Mouse (Mus musculus) adrenal gland, adult 8-10 months (tissue): Measurements from ENCODE around the gene Tmem51. TPM values are rescaled to one million over a fixed set of nuclear protein-coding genes. Genes with fewer than 3 reads are reported as not detected.

ENCODE experiments used
- DNase-seq: peaks from one replicate; pipeline ENCODE4 v3.0.0; 2022
- total RNA-seq, 4 experiments: library from RNA; stranded (reverse); gene quantifications; 2 replicates each; pipeline ENCODE4 v1.2.4; 2022

Tmem51 gene
- 1 to 10 TPM; 3.6 to 5.7 (median 4.7) TPM for total RNA-seq

- peak; percentile 31 for DNase-seq
These were observed at the start of gene Tmem51 for GRCm38 (mm10) chr4:142084131-142084899. Gene Tmem51 (minus strand): TSS chr4:142084304.

- no peak for DNase-seq
These were observed 46.1 kb upstream of the Tmem51 start for GRCm38 (mm10) chr4:142130162-142130561.

GRCm38 (mm10) chr4:142127275-142127788 lies 43.2 kb upstream of the Tmem51 start:
- DNase-seq, result no peak

GRCm38 (mm10) chr4:142126641-142127274 lies 42.7 kb upstream of the Tmem51 start:
- DNase-seq, result no peak

- no peak for DNase-seq
These were observed 37.1 kb upstream of the Tmem51 start for GRCm38 (mm10) chr4:142121164-142121563.

- no peak for DNase-seq
These were observed 34.4 kb upstream of the Tmem51 start for GRCm38 (mm10) chr4:142118522-142118921.

- DNase-seq, result no peak
These were observed 33.9 kb upstream of the Tmem51 start for GRCm38 (mm10) chr4:142117993-142118392.

GRCm38 (mm10) chr4:142113306-142113705 lies 29.2 kb upstream of the Tmem51 start:
- DNase-seq, result no peak

- DNase-seq, result no peak
These were observed 19.1 kb upstream of the Tmem51 start for GRCm38 (mm10) chr4:142103081-142103671.

GRCm38 (mm10) chr4:142098303-142098702 lies 14.2 kb upstream of the Tmem51 start:
- peak; percentile 78 for DNase-seq

- DNase-seq, result peak; percentile 53
These were observed 13.8 kb upstream of the Tmem51 start for GRCm38 (mm10) chr4:142097871-142098270.

- DNase-seq, result peak; percentile 89
These were observed 11.6 kb upstream of the Tmem51 start for GRCm38 (mm10) chr4:142095513-142096241.

GRCm38 (mm10) chr4:142094386-142094785 lies 10.3 kb upstream of the Tmem51 start:
- DNase-seq, result no peak

GRCm38 (mm10) chr4:142091100-142091499 lies 7.0 kb upstream of the Tmem51 start:
- DNase-seq, result no peak

- DNase-seq, result no peak
These were observed 5.9 kb upstream of the Tmem51 start for GRCm38 (mm10) chr4:142089966-142090365.

- DNase-seq, result no peak
These were observed 4.7 kb upstream of the Tmem51 start for GRCm38 (mm10) chr4:142088836-142089235.

- DNase-seq, result no peak
These were observed 4.3 kb upstream of the Tmem51 start for GRCm38 (mm10) chr4:142088409-142088808.

GRCm38 (mm10) chr4:142084936-142085563 lies 946 bp upstream of the Tmem51 start:
- DNase-seq, result no peak

- DNase-seq, result peak; percentile 67
These were observed 358 bp downstream of the Tmem51 start for GRCm38 (mm10) chr4:142083762-142084130.

GRCm38 (mm10) chr4:142083193-142083592 lies 911 bp downstream of the Tmem51 start:
- DNase-seq, result no peak

- DNase-seq, result no peak
These were observed 1.4 kb downstream of the Tmem51 start for GRCm38 (mm10) chr4:142082703-142083102.

- peak; percentile 38 for DNase-seq
These were observed 2.3 kb downstream of the Tmem51 start for GRCm38 (mm10) chr4:142081631-142082283.
